Mouse (Mus musculus) lung, postnatal 4 days (tissue): ENCODE data around the gene Prickle2.

ENCODE experiments used
- DNase-seq, 2 experiments: peaks; one replicate each; pipeline ENCODE4 v3.0.0; 2021

Prickle2 gene

DNA sequence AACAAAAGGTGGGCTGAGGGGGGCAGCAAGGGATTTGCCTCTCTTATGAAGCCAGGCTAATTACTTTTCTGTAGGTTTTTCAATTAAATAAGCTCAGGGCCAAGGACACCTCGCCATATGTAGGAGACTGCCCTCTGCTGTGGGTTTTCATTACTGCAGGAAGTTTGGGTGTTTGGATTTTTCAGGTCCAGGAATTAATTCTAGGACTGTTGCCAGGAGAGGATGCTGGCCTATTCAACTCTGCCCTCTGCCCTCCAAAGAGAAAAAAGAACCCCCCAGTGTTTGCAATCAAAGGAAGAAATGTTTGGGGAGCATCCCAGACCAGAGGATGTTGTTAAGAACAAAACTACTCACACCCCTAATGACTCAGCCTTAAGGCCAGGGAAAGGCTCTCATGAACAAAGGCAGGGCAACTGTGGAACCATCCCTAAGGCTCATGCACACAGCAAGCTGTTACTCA is 40.4 kb downstream of the Prickle2 start:
- peak; percentile 37 to 82 for DNase-seq

DNA sequence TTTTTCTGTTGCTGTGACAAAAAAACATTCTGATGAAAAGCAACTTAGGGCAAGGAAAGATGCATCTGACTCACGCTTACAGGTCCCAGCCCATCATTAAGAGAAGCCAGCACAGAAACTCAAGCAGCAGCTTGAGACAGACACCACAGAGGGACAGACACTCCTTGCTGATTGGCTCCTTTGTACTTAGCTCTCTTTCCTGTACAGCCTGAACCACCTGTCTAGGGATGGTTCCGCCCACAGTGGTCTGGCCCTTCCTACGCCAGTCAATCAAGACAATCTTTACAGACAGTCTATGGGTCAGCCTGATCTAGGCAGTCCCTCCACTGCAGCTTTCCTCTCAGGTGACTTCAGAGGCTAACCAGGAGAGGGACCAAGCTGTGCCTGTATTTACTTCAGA is 42.1 kb downstream of the Prickle2 start:
- no peak for DNase-seq

DNA sequence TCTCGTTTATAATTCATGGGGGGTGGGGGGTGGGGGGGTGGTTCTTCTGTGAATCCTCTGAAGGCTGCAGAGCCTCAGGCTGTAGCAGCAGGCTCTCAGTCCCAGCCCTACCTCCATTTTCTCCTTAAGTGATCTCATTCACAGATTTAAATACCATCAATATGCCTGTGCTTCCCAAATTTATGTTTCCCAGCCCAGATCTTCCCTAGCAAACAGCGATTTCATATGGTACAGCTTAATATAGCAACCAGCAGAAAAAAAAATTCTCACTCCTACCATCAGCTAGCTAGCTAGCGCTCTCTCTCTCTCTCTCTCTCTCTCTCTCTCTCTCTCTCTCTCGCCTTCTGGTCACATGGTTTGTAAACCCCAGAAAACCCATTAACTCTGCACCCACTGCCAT is 42.5 kb downstream of the Prickle2 start:
- DNase-seq = no peak

DNA sequence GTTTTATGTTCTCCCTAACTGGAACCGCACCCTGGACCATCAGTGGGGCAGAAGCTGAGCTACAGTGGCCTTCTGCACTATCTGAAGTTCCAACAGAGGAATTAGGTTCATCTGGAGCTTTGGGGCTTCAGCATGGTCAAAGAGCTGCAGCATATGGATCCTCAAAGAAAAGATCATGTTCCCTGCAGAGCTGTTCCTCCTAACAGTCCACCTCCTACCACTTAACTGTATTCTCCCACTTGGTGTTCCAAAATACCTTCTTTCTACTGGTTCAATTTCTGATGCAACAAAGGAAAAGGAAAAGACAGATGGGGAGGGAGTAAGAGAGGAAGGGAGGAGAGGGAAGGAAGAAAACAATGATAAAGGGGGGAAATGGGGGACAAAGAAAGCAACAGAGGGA is 56.9 kb downstream of the Prickle2 start:
- DNase-seq = no peak

DNA sequence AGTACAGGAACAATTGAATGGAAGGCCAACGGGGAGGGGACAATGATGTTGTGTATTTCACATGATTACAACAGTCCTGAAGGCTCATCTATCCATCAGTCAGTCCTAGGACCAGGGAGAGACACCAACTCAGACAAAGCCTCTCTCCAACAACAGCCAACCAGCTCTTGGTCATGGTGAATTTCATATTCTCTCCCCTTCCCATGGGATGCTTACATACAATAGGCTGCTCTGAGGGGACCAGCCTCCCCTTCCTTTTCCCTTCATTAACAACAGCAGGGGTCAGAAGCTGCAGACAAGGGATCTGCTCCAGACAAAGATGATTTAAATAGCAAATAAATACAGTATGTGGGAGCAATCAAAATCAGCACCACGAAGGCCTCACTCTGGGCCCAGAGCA is 57.4 kb downstream of the Prickle2 start:
- no peak for DNase-seq

DNA sequence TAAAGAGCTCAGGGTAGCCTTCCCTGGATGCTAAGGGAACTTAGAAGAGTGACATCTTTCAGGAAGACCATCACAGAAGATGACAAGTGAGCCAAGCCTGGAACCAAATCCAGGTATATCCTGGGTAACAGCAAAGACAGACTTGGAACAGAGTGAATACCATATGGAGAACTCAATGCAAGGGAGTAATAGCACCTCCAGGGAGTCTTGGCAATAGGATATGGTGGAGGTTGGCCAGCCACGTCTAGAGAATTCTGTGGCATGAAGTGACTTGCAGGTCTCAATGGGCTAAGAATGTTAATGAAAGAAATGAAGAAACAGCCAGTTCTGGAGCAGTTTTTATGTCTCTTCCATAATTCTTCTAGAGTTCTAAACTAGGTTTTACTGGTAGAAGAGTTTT is 63.0 kb downstream of the Prickle2 start:
- DNase-seq = no peak

DNA sequence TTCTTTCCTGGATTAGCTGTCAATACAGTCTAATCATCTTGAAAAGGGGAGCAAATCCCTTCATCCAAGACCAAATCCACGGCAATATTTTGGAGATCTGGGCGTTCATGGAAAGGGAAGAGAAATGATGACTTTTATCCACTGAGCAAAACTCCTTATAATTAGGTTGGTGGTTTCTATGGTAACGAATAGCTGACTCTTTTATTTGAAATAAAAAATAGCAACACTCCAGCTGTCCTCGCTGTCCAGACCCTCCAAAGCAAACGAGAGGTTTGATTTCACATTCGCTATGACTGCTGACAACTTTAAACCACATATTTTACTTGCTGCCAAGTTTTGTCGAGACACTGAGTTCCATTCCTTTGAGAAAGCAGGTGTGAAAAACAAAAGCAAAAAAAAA is 64.0 kb downstream of the Prickle2 start:
- DNase-seq = no peak

DNA sequence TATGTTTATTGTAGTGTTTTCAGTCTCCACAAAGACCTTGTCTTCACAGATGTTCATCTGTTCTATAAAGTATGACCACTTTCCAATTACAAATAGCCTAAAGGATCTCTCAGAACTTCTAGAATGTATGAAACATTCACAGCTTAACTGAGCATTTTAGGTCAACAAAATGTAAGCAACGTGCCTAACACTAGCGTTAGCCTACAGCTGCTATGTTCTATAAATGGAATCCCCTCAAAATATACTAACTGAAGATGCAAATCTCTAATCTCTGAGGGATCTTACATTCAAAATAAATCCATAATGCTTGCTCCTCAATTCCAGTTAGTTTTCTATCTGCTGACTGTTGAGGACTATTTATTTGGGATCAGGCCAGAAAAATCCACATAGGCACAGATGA is 65.1 kb downstream of the Prickle2 start:
- DNase-seq = no peak

DNA sequence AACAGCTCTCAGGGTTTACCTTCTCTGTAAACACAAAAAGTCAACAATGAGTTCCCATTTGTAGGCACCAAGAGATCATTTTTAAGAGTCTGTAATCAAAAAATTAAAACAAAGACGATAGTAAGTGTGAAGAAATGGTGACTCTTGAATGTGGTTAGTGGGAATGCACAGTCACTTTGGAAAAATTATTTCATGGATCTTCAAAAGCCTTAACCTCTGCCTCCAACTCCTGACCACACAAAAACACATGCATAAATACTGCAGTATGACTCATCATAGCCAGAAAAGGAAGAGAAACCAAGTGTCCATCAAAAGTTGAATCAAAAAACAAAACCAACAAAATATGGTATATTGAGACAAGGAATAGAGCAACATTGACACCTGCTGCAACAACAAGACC is 69.5 kb downstream of the Prickle2 start:
- DNase-seq = no peak

DNA sequence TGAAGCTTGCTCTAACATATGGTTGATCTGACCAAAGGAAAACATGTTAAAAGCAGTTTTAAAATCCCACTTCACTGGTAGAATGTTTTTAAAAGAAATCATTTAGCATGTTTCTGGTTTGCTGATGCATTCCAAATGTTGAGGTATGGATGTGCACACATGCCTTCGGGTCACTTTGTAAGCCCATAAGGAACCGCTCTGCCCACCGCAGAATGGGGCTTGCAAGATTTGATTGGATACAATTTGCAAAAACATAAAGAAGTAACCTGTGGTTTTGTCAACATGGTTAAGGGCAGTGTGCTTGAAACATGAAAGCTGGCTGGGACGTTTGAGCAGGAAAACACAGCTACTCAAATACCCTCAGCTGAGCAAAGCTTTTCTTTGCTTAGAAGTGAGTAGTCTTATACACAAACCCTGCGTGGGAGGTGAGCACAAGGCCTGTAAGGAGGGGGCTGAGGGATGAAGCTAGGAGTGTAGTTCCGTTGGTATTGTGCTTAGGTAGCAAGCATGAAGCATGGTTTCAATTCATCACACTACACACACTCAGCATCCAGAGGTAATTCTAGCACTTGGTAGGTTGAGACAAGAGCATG is 71.0 kb downstream of the Prickle2 start:
- DNase-seq = no peak

DNA sequence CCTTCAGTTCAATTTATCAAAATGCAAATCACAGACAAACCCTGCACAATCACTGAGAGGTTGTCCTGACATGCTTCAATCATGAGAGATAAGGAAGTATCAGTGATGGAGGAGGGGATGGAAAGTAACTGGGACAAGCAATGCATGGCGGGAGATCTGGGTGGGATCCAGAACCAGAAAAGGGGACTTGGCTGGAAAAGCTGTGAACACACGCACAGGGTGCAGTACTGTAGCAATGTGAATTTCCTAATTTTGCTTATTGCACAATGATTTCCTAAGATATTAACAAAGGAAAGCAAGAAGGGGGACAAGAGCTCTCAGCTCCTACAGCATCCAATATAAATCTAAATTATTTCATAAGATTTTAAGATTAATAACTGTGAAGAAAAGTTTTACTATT is 75.0 kb downstream of the Prickle2 start:
- DNase-seq = peak in 1 of 2 experiments; percentile 35

DNA sequence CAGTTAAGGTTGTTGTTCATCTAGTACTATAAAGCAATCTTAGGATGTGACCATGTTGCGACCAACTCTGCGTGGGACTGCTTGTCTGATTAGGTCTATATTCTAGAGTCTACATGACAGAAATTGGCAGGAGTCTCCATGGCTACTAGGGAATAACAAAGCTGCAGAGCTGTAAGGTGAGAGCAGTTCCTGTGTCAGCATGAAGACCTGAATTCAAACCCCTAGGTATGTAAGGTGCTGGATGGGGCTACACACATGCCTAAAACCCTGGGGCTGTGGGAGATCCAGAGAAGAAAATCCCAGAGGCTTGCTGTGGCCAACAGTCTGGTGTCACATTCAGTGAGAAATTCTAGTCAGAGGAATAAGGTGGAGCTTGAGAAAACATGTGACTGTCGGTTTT is 78.2 kb downstream of the Prickle2 start:
- no peak for DNase-seq

DNA sequence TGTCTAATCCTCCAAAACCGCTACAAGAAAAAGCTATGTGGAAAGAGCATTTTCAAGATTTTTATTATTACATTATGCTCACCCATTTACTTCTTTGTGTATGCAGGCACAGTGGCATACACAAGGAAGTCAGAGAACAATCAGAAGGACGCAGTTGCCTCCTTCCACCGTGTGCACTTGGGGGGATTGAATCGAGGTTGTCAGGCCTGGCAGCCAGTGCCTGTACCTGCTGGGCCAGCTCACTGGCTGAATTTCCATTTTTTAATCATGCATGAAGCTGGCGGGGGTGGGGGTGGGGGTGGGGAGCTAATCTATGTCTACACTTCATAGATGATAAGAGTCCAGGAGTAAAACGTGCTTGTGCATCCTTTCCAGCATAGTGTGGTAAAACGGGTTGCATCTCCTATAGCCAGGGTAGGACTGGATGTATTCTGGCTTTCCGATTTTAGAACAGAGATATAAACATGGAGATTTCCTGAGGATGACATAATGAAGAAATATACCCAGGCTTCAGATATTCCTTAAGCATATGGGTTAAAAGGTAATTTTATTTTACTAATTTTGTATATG is 78.8 kb downstream of the Prickle2 start:
- DNase-seq = no peak

DNA sequence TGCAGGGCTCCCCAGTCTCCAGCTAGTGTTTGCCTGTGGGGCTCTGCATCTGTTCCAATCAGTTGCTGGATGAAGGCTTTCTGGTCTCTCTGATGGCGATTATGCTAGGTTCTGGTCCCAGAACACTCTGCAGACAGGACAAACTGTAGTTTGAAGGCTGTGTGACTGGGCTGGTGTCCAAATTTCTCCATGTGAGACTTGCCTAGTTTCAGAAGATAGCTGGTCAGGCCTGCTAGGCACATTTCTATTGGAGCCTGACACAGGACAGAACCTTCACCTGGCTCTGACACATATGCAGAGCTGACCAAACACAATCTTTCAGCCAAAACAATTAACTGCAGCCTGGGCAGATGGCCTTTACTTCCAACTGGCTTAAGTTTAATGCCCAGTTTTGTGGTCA is 80.0 kb downstream of the Prickle2 start:
- DNase-seq = no peak

DNA sequence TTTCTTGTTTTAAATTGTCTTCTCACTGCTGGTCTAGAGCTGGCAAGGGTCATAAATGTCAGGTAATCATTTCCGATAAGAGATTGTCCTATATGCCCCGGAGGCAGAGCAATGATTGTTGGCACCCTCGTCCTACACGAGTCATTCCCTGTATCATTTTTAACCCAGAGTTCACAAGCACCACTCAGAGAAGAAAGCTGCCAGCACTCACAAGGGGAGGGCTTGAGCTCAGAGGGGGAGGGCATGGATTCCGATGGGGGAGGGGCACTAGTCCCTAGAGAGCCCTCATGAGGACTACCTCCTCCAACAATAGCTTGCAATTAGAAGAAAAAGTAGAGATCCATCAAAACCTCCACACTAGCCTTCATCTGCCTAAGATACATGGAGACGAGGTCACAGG is 81.6 kb downstream of the Prickle2 start:
- no peak for DNase-seq

DNA sequence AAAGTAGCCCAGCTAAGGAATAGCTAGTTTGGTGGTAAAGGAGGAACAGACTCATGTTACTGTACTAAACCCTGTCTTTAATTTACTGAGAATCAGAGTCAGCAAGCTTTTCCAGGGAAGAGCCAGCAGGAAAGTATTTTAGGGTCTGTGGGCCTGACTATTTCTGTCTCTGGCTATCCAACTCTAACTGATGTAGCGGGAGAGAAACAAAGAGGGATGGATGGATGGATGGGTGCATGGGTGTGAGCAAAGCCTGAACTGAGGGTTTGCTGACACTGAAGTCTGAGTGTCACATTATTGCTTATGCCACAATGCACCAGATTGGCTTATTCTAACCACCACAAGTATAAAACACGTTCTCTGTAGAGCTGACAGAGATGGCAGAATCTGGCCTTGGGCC is 88.8 kb downstream of the Prickle2 start:
- DNase-seq = no peak

DNA sequence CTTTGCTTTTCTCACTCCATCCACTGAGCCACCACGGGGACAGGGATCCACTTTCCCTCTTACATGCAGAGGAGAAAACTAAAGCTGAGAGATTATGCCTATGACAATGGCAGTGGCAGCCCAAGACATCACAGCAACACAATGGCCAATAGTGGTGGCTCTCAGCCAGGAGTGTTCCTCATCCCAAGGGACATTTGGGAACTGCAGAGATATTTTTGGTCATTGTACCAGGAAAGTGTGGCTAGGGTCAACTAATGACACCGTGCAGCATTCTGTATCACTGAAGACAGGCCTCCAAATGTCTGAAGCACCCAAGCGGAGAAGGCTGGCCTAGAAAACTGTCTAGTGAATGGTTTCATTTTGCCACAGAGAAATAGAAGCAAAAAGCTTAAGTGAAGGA is 91.2 kb downstream of the Prickle2 start:
- DNase-seq = no peak

DNA sequence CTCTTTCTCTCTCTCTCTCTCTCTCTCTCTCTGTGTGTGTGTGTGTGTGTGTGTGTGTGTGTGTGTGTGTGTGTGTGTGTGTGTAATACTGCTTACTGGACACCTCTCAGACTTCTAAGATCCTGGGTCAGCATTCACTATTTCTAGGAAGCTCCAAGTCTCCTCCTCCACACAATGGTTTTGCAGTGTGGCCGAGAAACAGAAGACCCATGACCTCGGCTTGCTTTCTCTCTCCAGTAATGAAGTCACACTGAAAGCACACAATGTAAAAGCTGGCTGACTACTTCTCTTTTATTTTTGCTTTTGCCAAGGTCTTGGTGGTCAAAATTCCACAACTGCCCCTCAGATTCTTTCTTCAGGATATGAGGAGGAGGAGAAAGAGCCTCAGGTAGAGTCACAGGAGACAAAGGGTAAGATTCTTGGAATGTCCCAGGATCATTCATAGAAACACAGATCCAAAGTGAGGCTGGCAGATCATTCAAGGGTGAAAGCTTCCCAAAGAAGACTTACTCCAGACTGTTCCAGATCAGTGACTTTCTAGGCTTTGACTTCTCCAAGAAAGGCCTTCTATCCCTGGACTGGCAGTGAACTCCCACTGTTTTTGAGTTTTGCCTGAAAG is 93.7 kb downstream of the Prickle2 start:
- DNase-seq = peak; percentile 9 to 33

DNA sequence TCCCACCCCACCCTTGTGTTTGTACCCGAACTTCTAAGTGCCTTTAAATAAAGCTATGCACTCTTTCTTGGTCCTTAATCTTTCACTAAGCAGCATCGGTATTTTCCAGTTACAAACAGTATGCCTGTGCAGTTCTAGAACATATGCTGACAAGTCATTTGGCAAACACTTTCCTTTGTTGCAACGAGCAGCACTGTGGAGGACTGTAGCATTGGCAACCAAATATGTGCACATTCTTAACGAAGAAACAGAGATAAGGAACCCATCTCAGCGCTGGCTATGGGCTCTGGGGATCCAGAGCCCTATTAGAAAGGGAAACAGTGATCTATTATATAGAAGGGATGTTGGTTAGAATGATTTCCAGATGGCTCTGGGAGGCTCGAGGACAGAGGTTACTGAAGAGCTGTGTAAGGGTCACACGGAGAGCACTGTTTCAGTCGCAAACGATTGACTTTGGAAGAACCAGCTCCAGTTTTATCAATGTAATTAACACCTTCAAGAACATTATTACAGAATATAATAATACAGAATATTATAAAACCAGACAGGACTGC is 96.2 kb downstream of the Prickle2 start:
- DNase-seq = peak; percentile 8 to 29

DNA sequence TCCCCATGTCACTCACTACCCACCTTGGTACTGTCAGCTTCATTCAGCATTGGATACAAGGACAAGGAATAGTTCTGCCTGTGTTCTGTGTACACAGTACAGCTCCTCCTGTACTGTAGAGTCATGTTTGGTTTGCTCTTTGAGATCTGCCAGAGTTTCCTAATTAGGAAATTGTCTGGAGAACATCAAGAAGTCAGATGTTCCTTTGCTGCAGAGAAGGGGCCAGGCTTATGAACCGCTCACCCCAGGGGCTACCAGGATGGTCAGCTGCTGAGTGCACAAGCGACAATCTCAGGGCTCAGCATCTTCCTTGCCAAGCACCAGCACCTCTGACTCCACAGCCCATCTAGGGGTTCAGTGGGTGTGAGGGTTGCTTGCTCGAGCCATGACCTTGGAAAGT is 96.9 kb downstream of the Prickle2 start:
- no peak for DNase-seq

DNA sequence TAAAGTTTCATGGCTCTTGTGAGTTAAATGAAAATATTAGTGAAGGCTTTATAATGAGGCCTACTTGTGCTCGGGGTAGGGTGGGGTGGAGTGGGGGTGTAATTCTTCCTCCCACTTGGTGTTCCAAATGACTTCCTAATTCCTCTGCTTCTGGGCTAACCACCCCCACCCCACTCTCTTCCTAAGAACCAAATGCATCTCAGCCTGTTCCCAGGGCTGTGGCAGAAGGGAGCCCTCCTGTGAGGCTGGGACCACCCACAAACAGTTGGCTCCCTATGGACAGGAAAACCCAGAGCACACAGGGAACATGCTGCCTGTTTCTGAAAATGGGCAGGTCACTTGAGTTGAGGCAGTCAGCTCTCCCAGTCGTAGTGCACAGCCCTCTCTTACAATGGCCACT is 100.8 kb downstream of the Prickle2 start:
- no peak for DNase-seq

DNA sequence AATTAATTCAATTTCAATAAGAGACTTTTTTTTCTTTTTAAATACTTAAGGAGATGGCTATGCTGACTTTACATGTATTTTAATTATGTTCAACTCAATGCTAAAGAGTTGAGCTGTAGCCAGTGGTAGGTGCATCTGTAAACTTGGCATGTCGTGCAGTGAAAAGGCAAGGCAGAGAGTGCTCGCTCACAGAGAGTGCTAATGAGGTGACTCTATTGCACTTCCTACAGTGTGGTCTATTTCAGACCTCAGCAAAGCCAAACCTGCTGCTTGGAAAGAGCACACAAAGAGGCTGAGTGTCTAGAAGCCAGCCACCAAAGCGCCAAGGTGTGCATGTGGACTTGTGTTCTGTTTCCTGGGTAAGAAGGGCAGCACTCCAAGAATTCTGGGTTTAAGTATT is 109.6 kb downstream of the Prickle2 start:
- DNase-seq = no peak

DNA sequence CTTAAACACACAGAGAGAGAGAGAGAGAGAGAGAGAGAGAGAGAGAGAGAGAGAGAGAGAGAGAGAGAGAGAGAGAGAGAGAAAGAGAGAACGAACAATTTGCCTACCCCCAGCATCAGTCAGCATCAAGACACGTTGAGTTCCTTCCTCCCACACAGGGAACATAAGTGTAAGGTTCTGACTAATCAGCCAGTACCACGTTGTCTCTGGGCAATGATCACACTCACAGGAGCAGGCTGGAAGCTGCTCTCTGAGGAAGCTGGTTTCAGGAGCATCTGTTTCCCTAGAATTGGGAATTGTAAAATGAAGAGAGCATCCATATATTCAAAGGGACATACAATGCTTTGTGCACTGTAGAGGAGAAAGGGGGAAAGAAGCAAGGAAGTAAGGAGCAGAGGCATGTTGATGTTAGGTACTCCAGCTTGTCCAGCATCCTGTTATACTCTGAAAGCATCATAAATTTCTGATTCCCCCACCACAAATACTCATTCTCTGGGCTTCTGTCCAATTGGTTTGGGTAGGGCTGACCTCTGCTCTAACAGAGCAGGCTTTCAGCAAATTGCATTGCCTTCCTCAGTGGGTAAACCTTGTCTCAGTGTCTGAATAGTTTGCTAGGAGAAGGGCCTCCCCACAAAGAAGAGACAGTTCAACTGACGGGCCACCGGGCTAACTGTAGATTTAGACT is 116.4 kb downstream of the Prickle2 start:
- no peak for DNase-seq

DNA sequence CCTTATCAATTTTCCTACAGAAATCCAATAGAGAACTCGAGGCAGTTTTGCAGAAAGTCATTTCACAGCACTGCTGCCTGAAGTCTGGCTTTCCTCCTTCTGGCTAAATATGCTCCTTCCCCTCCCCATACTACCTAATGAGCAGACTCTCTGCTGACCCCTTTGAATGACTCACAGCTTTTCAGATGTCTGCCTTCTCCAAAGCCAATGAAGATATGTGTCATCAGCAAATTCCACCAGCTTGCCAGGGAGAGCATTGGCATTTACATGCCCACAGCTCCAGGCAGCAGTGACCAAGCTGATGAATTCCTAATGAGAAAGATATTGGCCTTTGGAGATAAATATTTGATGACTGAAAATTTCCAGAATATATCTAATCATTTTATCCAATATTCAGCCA is 121.9 kb downstream of the Prickle2 start:
- no peak for DNase-seq
